Mouse (Mus musculus): ENCODE results near the gene Elavl1.
"Not testable (repeated sequence)": the region's sequence is repeated elsewhere in the genome, so short reads cannot be mapped to it uniquely, and the experiment has no call there.

Elavl1 gene

GRCm38 (mm10) chr8:4256911-4257310, 68.3 kb downstream of the Elavl1 start:
- DNase-seq, result no peak

GRCm38 (mm10) chr8:4255471-4255870, 69.7 kb downstream of the Elavl1 start:
- not testable (repeated sequence) for DNase-seq

- peak; percentile 63 for DNase-seq
These were observed 71.2 kb downstream of the Elavl1 start for GRCm38 (mm10) chr8:4254001-4254400.

GRCm38 (mm10) chr8:4252934-4253841, 72.0 kb downstream of the Elavl1 start, which contains the start of gene Snapc2:
Gene Snapc2 (plus strand): TSS chr8:4253080.
- DNase-seq, result peak; percentile 98

- no peak for DNase-seq
These were observed 73.0 kb downstream of the Elavl1 start for GRCm38 (mm10) chr8:4252116-4252760.

GRCm38 (mm10) chr8:4250306-4250970, 74.8 kb downstream of the Elavl1 start:
- peak; percentile 87 for DNase-seq

- DNase-seq, result no peak
These were observed 76.0 kb downstream of the Elavl1 start for GRCm38 (mm10) chr8:4249213-4249612.

- DNase-seq, result no peak
These were observed 77.2 kb downstream of the Elavl1 start, which contains the start of gene Tgfbr3l for GRCm38 (mm10) chr8:4247951-4248540. Gene Tgfbr3l (plus strand): TSS chr8:4248214.

- no peak for DNase-seq
These were observed 78.0 kb downstream of the Elavl1 start for GRCm38 (mm10) chr8:4247241-4247640.

GRCm38 (mm10) chr8:4245737-4246136, 79.5 kb downstream of the Elavl1 start:
- no peak for DNase-seq

GRCm38 (mm10) chr8:4245061-4245460, 80.2 kb downstream of the Elavl1 start:
- DNase-seq, result no peak

- DNase-seq, result no peak
These were observed 85.9 kb downstream of the Elavl1 start for GRCm38 (mm10) chr8:4239193-4239890.

- peak; percentile 100 for DNase-seq
These were observed 86.6 kb downstream of the Elavl1 start, which contains the start of the genes Map2k7 and Gm49320 for GRCm38 (mm10) chr8:4238434-4239192. Gene Map2k7 (plus strand): TSS chr8:4238740. Gene Gm49320 (plus strand): TSS chr8:4238865.

- no peak for DNase-seq
These were observed 87.3 kb downstream of the Elavl1 start for GRCm38 (mm10) chr8:4237814-4238433.
